Mouse (Mus musculus) T-helper 17 cell (primary cell): ENCODE results near the gene Itpr3.

ENCODE experiments used
- in situ Hi-C, 2 experiments: fragments of 300-600 bp; cut with MboI, MseI; formaldehyde crosslinking; loops; 1 replicate in 1 of 2; 2 replicates in 1 of 2; pipeline ENCODE4 v1.15.1; 2025; ENCODE audit warnings: high pct_unique_total_duplicates in 2 of 2

Itpr3 gene

GRCm38 (mm10) chr17:27140262-27140661, 83.2 kb downstream of the Itpr3 start:
- in situ Hi-C loops, result no loop called here

- in situ Hi-C loops, result no loop called here
These were observed 84.9 kb downstream of the Itpr3 start for GRCm38 (mm10) chr17:27141971-27142450.

GRCm38 (mm10) chr17:27144152-27144551, 87.0 kb downstream of the Itpr3 start:
- in situ Hi-C loops, result no loop called here

- in situ Hi-C loops, result no loop called here
These were observed 89.3 kb downstream of the Itpr3 start for GRCm38 (mm10) chr17:27146323-27146923.

- in situ Hi-C loops, result loop anchor here in 1 of 2 experiments (25.0 kb wide), 1 partner anchor 1639 kb away; no protein-coding TSS in a partner anchor
These were observed 93.8 kb downstream of the Itpr3 start for GRCm38 (mm10) chr17:27150871-27151270.

- in situ Hi-C loops, result loop anchor here in 1 of 2 experiments (25.0 kb wide), 1 partner anchor 1639 kb away; no protein-coding TSS in a partner anchor
These were observed 94.3 kb downstream of the Itpr3 start for GRCm38 (mm10) chr17:27151411-27151810.

GRCm38 (mm10) chr17:27152976-27153723, 96.0 kb downstream of the Itpr3 start:
- in situ Hi-C loops, result loop anchor here in 1 of 2 experiments (25.0 kb wide), 1 partner anchor 1641 kb away; no protein-coding TSS in a partner anchor

GRCm38 (mm10) chr17:27153773-27154193, 96.7 kb downstream of the Itpr3 start:
- in situ Hi-C loops, result loop anchor here in 1 of 2 experiments (25.0 kb wide), 1 partner anchor 1641 kb away; no protein-coding TSS in a partner anchor

GRCm38 (mm10) chr17:27154256-27154655, 97.2 kb downstream of the Itpr3 start:
- in situ Hi-C loops, result loop anchor here in 1 of 2 experiments (25.0 kb wide), 1 partner anchor 1642 kb away; no protein-coding TSS in a partner anchor

- in situ Hi-C loops, result loop anchor here in 1 of 2 experiments (25.0 kb wide), 1 partner anchor 1643 kb away; no protein-coding TSS in a partner anchor
These were observed 97.8 kb downstream of the Itpr3 start for GRCm38 (mm10) chr17:27154881-27155280.

- in situ Hi-C loops, result loop anchor here in 1 of 2 experiments (25.0 kb wide), 1 partner anchor 1643 kb away; no protein-coding TSS in a partner anchor
These were observed 98.6 kb downstream of the Itpr3 start for GRCm38 (mm10) chr17:27155752-27156151.

- in situ Hi-C loops, result loop anchor here in 1 of 2 experiments (25.0 kb wide), 1 partner anchor 1646 kb away; no protein-coding TSS in a partner anchor
These were observed 101.3 kb downstream of the Itpr3 start for GRCm38 (mm10) chr17:27158439-27158838.

GRCm38 (mm10) chr17:27159169-27159568, 102.1 kb downstream of the Itpr3 start:
- in situ Hi-C loops, result loop anchor here in 1 of 2 experiments (25.0 kb wide), 1 partner anchor 1647 kb away; no protein-coding TSS in a partner anchor

GRCm38 (mm10) chr17:27160905-27161304, 103.8 kb downstream of the Itpr3 start:
- in situ Hi-C loops, result loop anchor here in 1 of 2 experiments (25.0 kb wide), 1 partner anchor 1649 kb away; no protein-coding TSS in a partner anchor

- in situ Hi-C loops, result loop anchor here in 1 of 2 experiments (25.0 kb wide), 1 partner anchor 1653 kb away; no protein-coding TSS in a partner anchor
These were observed 108.1 kb downstream of the Itpr3 start for GRCm38 (mm10) chr17:27165054-27165773.

- in situ Hi-C loops, result loop anchor here in 1 of 2 experiments (25.0 kb wide), 1 partner anchor 1655 kb away; no protein-coding TSS in a partner anchor
These were observed 109.8 kb downstream of the Itpr3 start for GRCm38 (mm10) chr17:27166901-27167300.

- in situ Hi-C loops, result loop anchor here in 1 of 2 experiments (25.0 kb wide), 1 partner anchor 1655 kb away; no protein-coding TSS in a partner anchor
These were observed 110.4 kb downstream of the Itpr3 start, which contains the start of gene Ip6k3 for GRCm38 (mm10) chr17:27167545-27167944. Gene Ip6k3 (minus strand): TSS chr17:27167795.

GRCm38 (mm10) chr17:27168569-27168968, 111.5 kb downstream of the Itpr3 start:
- in situ Hi-C loops, result loop anchor here in 1 of 2 experiments (25.0 kb wide), 1 partner anchor 1656 kb away; no protein-coding TSS in a partner anchor

- in situ Hi-C loops, result loop anchor here in 1 of 2 experiments (25.0 kb wide), 1 partner anchor 1658 kb away; no protein-coding TSS in a partner anchor
These were observed 113.0 kb downstream of the Itpr3 start for GRCm38 (mm10) chr17:27169952-27170695.

- in situ Hi-C loops, result loop anchor here in 1 of 2 experiments (25.0 kb wide), 1 partner anchor 1659 kb away; no protein-coding TSS in a partner anchor
These were observed 114.0 kb downstream of the Itpr3 start for GRCm38 (mm10) chr17:27171121-27171520.
